Comparison of ENCODE assay signal across 8 mouse cellular contexts in the genomic region with DNA sequence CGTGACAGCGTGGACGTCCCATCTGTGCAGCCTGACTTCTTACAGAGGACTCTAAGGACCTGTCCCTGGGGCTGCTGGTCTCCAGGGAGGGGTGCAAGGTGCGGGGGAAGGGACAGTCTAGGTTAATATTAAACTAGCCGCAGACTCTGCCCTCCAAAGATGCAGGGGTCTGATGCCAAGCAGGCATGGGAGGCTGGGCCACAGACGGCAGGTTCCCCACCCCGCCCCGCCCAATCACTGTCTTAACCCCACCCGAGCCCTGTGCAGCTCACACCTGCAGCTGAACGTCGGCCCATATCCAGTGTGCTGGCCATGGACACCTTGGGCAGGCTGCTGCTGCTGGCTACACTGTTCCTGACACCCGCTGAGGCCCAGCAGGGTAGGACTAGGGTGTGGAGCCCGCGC. TPM values are rescaled to one million over a fixed set of nuclear protein-coding genes. Genes with fewer than 3 reads are reported as not detected.
A peak's percentile ranks its signal among the peaks of the same experiment; 100 is the strongest.
DNase-seq lines count a peak whose midpoint lies in the region; ATAC-seq and TF ChIP-seq lines count a peak whose summit lies in the region.

Gene Smim24 (plus strand): TSS at position 271 of the 405 bp plus-strand sequence.

- TF ChIP-seq CTCF in thymus, adult 2 months (IDR thresholded peaks at IDR 0.05; ENCODE audit: borderline replicate concordance, control insufficient read depth, extremely low read depth, insufficient read depth, low read length, poor library complexity) = no peak
- no peak for TF ChIP-seq CTCF in stomach, postnatal 0 days (IDR thresholded peaks at IDR 0.05; ENCODE audit: low read depth)

- no peaks in the 10 kb centered on the region for H3K27me3 ChIP-seq in thymus, adult 2 months (ENCODE audit: control insufficient read depth, insufficient read depth, low read length)
- peaks cover 23% of the 10 kb centered on the region for H3K27me3 ChIP-seq in hindbrain, embryonic 10.5 days (ENCODE audit: insufficient read depth, poor library complexity, severe bottlenecking)
- H3K27me3 ChIP-seq in limb, embryonic 13.5 days = no peaks in the 10 kb centered on the region
- no peaks in the 10 kb centered on the region for H3K27me3 ChIP-seq in stomach, postnatal 0 days (ENCODE audit: control insufficient read depth, insufficient read depth, low read length)

- TF ChIP-seq EP300 in stomach, postnatal 0 days (optimal IDR thresholded peaks at IDR 0.05) = no peak

- no peaks in the 10 kb centered on the region for H3K9me3 ChIP-seq in hindbrain, embryonic 10.5 days
- no peaks in the 10 kb centered on the region for H3K9me3 ChIP-seq in limb, embryonic 13.5 days
- H3K9me3 ChIP-seq in stomach, postnatal 0 days (ENCODE audit: control insufficient read depth, low read length) = no peaks in the 10 kb centered on the region

- peak within 1 kb of the TSS; percentile 53 for H3K27ac ChIP-seq in thymus, adult 2 months (ENCODE audit: control insufficient read depth, insufficient read depth, low read length)
- peak within 1 kb of the TSS; percentile 75 for H3K27ac ChIP-seq in hindbrain, embryonic 10.5 days
- peak within 1 kb of the TSS; percentile 67; the same call in 1 of the 2 replicates for H3K27ac ChIP-seq in limb, embryonic 13.5 days
- H3K27ac ChIP-seq in stomach, postnatal 0 days (replicated peaks) = peak within 1 kb of the TSS; percentile 69

- H3K4me3 ChIP-seq in thymus, adult 2 months (ENCODE audit: control insufficient read depth, insufficient read depth, low read length) = peak within 1 kb of the TSS; percentile 63
- H3K4me3 ChIP-seq in hindbrain, embryonic 10.5 days = peak within 1 kb of the TSS; percentile 43
- H3K4me3 ChIP-seq in limb, embryonic 13.5 days = peak within 1 kb of the TSS; percentile 36
- peak within 1 kb of the TSS; percentile 30 for H3K4me3 ChIP-seq in stomach, postnatal 0 days (ENCODE audit: low read depth, low read length)

- peak within 1 kb of the TSS; percentile 64 for H3K4me2 ChIP-seq in limb, embryonic 13.5 days (replicated peaks)
- peak within 1 kb of the TSS; percentile 56 for H3K4me2 ChIP-seq in stomach, postnatal 0 days (replicated peaks; ENCODE audit: low read depth)

- peaks cover 27% of the 10 kb centered on the region for H3K4me1 ChIP-seq in thymus, adult 2 months (replicated peaks; ENCODE audit: control insufficient read depth, insufficient read depth, low read length)
- H3K4me1 ChIP-seq in hindbrain, embryonic 10.5 days (replicated peaks) = peaks cover 59% of the 10 kb centered on the region
- peaks cover 20% of the 10 kb centered on the region for H3K4me1 ChIP-seq in limb, embryonic 13.5 days
- H3K4me1 ChIP-seq in stomach, postnatal 0 days (replicated peaks; ENCODE audit: control insufficient read depth, insufficient read depth) = peaks cover 6% of the 10 kb centered on the region; the same call in 1 of the 2 replicates

- whole genome bisulfite sequencing in thymus, adult 2 months = 55% methylated on average over 14 of the region's 14 CpGs
- WGBS in hindbrain, embryonic 10.5 days = 61% methylated on average over 14 of the region's 14 CpGs
- WGBS in limb, embryonic 13.5 days = 65% methylated on average over 14 of the region's 14 CpGs
- 50% methylated on average over 14 of the region's 14 CpGs for WGBS in stomach, postnatal 0 days

- H3K9ac ChIP-seq in limb, embryonic 13.5 days = peak within 1 kb of the TSS; percentile 62
- H3K9ac ChIP-seq in stomach, postnatal 0 days (ENCODE audit: low read length) = peak within 1 kb of the TSS; percentile 18

- H3K36me3 ChIP-seq in thymus, adult 2 months (ENCODE audit: control insufficient read depth, insufficient read depth, low read length) = peaks cover 2% of the 10 kb centered on the region
- H3K36me3 ChIP-seq in hindbrain, embryonic 10.5 days = peaks cover 24% of the 10 kb centered on the region
- peaks cover 27% of the 10 kb centered on the region for H3K36me3 ChIP-seq in limb, embryonic 13.5 days
- peaks cover 4% of the 10 kb centered on the region; the same call in 1 of the 2 replicates for H3K36me3 ChIP-seq in stomach, postnatal 0 days (ENCODE audit: control insufficient read depth, insufficient read depth, low read length)

- DNase-seq in thymus, adult 2 months = no peak
- no peak for DNase-seq in thymus, postnatal 10 days (ENCODE audit: low spot score in 2 of 2)
- no peak for DNase-seq in hindbrain, embryonic 10.5 days (ENCODE audit: low spot score)
- peak; percentile 62 for DNase-seq in stomach, postnatal 0 days (ENCODE audit: low spot score)
- DNase-seq in left cerebral cortex, adult 11 months (ENCODE audit: low spot score) = no peak
- DNase-seq in adrenal gland, postnatal 14 days = no peak
- DNase-seq in lung, adult 18-20 months = no peak

- no peak for TF ChIP-seq POLR2A in thymus, adult 2 months (IDR thresholded peaks at IDR 0.05; ENCODE audit: control insufficient read depth, extremely low read depth, insufficient read depth, low read length, poor library complexity)

- no peak for ATAC-seq in limb, embryonic 13.5 days (ENCODE audit: low FRiP score, low read depth)
- peak; percentile 19 for ATAC-seq in stomach, postnatal 0 days (ENCODE audit: low FRiP score, low TSS enrichment)

RNA-seq across cellular contexts. Expression of gene Smim24, which starts in this region (rescaled TPM):
- polyA plus RNA-seq in thymus, adult 2 months (2012; rRNA removed) = 49.7 and 51.1 TPM in 2 replicates
- polyA plus RNA-seq in hindbrain, embryonic 10.5 days (2016; fragmentation: Nextera tagmentation; extraction: Ambion mirVana) = 2.7 and 3.0 TPM in 2 replicates
- 4.2 and 4.7 TPM in 2 replicates for polyA plus RNA-seq in limb, embryonic 13.5 days (2015; fragmentation: Nextera tagmentation; extraction: Ambion mirVana)
- polyA plus RNA-seq in stomach, postnatal 0 days (2015; fragmentation: Nextera tagmentation; extraction: Ambion mirVana) = 205 and 239 TPM in 2 replicates
- total RNA-seq in adrenal gland, postnatal 14 days (2021) = 0.94 and 1.9 TPM in 2 replicates
